Mouse (Mus musculus) cerebellum, postnatal 10 days (tissue): ENCODE results near the gene Polr2e.

ENCODE experiments used
- DNase-seq, 2 experiments: peaks; one replicate each; pipeline ENCODE4 v3.0.0; 2021; ENCODE audit warnings: mixed read lengths in 2 of 2

Polr2e gene

GRCm38 (mm10) chr10:80033511-80034391 is 5.8 kb downstream of the Polr2e start:
- DNase-seq = peak; percentile 56 to 59

- DNase-seq = no peak
Observed at GRCm38 (mm10) chr10:80032799-80033480, 6.7 kb downstream of the Polr2e start.

DNA sequence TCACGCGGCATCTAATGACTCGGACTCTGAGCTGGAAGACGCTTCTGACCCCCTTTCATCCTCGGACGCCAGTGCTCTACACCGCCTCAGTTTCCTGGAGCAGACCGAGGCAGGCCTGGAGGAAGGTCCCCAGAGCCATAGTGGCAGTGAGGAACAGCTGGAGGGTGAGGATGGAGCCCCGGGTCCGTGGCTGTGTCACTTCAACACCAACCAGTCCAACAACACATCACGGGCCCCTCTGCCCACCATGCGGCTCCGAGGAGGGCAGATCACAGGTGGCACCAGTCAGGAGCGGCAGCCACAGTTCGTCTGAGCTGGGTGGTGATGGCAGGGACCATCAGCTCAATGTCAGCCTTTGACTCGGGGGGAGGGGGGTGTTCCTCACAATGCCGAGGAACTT is 8.9 kb downstream of the Polr2e start:
- no peak for DNase-seq

- no peak for DNase-seq
Observed at GRCm38 (mm10) chr10:80030191-80030590, 9.4 kb downstream of the Polr2e start.

GRCm38 (mm10) chr10:80028521-80028846 is 11.1 kb downstream of the Polr2e start:
- no peak for DNase-seq

DNA sequence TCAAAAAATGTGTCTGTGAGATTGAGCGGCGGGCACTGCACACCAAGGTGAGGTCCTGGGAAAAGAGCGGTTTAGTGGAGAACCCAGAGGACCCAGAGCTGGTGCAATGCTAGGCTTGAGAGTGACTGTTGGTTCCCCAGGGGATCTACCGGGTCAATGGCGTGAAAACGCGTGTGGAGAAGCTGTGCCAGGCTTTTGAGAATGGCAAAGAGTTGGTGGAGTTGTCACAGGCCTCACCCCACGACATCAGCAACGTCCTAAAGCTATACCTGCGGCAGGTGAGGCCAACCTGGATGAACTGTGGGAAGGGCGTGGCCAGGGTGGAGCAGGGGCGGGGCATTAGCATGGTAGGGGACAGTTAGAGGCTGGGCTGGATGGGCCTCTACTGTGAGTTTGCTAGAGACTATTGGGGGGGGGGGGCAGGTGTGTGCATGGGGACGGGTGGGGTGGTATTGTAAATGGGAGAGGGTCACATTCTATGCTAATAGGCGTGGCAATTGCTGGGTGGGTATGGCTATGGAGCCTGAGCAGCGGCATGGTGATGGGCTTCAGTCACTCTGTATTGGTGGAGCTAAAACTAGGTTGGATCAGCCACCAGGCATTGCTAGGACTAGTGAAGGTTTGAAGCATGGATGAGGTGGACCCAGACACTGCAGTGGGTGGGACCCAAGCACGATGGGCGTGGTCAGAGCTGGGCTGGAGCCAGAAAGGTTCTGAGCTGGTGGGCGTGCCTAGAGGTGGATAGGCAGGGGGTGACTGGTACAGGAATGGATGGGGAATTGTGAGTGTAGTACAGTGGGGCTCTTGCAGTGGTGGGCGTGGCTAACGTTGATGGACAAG is 11.7 kb downstream of the Polr2e start:
- no peak for DNase-seq

DNA sequence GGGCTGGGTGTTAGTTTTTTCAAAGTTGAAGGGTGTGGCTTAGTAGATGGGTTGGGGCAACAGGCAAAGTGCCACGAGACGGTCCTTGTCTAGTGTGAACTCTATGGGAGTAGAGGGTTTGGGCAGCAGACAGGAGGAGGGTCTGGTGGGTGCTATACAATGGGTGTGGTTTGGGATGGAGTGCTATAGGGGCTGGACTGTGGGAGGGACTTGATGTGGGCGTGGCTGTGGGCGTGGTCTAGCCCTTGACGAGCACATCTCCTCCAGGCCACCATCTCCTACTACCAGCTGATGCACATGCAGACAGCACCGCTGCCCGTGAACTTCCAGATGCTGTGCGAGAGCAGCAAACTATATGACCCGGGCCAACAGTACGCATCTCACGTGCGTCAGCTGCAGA is 13.7 kb downstream of the Polr2e start:
- DNase-seq = no peak

DNA sequence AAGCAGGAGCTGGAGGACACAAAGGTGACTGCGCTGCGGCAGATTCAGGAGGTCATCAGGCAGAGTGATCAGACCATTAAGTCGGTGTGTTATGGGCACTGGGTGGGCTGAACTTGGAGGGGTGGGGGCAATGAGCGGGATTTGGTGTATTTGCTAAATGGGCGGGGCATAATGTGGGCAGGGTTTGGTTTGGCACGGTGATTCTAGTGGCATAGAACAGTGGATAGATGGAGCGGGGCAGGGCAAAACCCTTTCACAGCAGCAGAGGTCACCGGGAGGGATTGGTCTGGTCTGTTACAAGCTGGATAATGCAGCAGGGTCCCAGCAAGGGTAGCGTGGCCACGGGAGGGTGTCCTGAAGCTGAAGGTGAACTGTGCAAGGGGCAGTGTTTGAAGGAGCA is 14.1 kb downstream of the Polr2e start:
- DNase-seq = no peak

DNA sequence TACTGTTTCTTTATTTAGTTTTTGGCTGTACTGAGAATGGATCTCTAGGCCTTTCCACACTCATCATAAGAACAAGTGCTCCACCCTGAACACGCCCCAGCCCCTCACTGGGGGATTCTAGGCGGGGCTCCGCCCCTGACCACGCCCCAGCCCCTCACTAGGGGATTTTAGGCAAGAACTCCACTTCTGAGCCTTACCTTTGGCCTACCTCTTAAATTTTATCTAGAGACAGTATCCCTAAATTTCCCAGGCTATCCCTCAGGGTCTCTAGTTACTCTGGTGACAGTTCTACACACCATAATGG is 14.6 kb downstream of the Polr2e start:
- no peak for DNase-seq

GRCm38 (mm10) chr10:80024229-80025043 is 15.2 kb downstream of the Polr2e start:
- DNase-seq = no peak

GRCm38 (mm10) chr10:80023758-80024157 is 15.8 kb downstream of the Polr2e start:
- DNase-seq = no peak

DNA sequence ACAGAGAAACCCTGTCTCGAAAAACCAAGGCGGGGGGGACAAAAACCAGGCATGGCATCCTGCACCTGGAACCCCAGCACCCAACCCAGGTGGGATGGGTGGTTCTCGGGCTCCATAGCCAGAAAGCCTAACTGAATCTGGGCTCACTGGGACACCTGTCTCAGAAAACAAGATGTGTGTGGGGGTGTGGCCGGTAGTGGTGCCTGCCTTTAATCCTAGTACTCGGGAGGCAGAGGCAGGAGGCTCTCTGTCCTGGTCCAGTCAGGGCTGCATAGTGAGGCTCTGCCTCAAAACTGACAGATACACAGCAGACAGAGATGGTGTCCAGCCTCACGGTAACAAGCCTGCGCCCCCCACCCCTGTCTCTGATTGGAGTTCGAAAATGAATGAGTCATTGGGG is 16.8 kb downstream of the Polr2e start:
- no peak for DNase-seq

DNA sequence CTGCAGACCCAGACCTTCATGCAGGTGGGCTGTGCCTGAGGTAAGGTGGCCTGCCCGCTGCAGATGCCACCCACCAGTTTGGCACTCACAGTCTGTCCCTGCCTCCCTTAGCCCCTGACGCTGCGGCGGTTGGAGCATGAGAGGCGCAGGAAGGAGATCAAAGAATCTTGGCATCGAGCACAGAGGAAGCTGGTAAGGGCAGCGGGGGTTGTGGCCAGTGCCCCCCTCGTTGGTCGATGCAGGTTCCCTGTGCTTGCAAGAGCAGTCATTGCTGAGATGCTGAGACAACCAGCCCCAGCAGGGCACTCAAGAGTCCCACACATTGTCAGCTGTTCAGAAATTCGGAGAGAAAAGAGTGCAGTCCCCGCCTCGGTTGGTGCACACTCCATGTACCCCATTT is 17.4 kb downstream of the Polr2e start:
- no peak for DNase-seq

DNA sequence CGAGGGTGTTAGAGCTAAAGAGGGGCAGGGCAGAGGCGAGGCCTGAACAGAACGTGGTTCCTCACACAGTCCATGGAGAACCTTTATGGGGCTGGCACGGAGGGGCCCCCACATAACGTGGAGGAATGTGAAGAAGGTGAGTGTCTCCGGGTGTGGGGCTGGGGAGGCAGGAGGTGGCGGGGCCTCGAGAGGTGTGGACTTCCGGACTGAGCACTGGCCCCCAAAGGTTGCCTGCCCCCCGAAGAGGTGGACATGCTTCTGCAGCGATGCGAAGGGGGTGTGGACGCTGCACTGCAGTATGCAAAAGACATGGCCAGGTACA is 18.3 kb downstream of the Polr2e start:
- DNase-seq = no peak

DNA sequence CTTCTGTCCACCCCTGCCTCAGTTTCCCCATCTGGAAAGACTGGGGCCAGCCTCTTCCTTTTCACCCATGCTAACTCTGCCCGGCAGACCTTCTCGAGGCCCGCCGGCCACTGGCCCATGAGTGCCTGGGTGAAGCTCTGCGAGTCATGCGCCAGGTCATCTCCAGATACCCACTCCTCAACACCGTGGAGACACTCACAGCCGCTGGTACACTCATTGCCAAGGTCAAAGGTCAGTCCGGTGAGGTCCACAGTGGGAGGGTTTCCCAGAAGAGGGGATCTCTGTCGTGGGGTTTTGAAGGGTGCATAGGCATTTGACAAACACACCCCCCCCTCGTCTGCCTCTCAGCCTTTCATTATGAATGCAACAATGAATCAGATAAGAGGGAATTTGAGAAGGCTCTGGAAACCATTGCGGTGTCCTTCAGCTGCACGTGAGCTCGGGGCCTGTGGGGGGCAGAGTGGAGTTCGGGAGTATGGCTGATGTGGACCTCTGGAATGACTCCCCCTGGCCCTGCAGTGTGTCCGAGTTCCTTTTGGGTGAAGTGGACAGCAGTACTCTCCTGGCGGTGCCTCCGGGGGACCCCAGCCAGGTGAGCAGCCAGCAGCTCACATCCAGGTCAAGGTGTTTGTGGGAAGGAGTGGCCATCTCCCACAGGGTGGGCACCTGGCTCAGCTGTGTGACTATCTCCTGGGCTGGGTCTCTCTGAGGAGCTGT is 18.8 kb downstream of the Polr2e start:
- DNase-seq = no peak

DNA sequence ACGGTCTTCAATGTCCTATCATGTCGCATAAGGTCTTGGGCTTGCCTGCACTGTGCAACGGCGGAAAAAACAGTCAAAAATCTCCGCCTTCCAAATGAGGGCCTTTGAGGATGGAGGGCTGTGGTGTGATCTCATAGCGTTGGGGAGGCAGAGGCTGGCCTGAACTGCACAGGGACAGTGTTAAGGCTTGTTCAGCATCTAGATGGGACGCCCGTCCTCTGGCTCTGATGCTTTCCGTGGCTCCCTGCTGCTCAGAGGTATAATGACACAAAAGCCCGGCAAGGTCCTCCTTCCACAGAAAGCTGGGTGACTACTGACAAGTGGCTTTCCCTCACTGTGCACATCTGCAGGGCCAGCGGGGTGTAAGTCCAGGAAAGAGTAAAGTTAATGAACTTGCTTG is 19.4 kb downstream of the Polr2e start:
- DNase-seq = no peak

DNA sequence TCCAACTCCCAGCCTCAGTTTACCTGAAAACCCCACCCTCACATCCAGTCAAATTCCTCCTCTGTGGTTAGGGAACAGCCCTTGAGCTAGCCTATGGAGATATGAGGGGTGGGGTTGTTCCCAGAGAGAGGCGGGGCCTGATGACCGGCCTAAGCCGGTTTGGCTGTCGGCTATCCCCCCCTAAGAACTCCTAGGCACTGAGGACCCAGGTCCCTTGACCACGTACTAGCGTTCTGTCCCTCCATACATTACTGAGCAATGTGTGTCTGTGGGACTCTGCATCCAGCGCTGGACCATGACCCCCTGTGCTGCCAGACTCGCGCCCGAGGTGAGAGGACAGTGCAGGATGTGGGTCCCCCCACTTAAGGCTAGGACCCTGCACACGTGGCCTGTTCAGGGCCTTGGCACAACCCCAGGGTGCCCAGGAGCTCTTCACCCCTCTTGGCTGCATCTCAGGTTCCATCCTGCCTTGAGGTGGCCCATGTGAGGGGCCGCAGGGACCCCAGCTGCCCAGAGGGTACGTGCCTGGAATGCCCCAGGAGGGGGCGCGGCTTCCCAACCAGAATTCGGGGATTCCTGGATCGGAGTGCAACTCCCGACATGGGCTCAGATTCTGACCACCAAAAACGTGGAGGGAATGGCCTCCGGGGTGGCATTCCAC is 20.0 kb downstream of the Polr2e start:
- DNase-seq = no peak

DNA sequence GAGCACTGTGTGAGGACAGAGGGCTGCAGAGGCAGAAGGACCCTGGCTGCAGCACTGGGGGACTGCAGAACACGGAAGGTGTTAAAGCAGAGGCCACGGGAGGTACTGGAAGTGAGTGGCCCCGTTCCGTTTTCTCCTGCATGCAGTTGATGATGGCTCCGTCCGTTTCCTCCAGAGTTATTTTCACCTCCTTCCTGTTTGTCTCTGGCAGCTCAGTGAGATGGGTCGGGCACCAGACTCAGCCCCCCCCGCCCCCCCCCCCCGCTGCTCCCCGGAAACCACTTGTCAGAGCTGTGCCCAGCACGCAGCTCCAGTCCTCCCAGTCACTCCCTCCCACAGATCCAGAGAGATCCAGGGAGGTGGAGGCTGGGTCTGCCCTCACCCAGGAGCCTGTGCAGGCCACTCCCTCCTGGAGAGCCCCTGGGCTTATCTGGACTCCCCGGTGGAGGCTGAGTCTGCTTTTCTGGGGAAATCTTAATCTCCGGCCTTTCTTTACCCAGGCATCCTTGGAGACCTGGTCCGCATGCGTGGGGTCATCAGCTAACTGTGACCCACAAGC is 20.8 kb downstream of the Polr2e start:
- no peak for DNase-seq

DNA sequence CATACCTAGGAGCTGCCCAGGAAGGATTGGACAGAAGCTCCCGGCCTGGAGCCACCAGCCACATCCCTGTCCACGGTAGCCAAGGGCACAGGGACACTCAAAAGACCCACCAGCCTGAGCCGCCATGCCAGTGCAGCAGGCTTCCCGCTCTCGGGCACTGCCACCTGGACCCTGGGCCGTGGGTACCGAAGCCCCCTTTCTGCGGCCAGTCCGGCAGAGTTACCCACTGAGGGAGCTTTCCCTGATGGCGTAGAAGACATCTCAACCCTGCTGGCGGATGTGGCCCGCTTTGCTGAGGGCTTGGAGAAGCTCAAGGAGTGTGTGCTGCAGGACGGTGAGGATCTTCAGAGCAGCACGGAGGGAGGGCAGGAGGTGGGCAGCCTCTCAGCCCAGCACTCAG is 21.8 kb downstream of the Polr2e start:
- DNase-seq = no peak

DNA sequence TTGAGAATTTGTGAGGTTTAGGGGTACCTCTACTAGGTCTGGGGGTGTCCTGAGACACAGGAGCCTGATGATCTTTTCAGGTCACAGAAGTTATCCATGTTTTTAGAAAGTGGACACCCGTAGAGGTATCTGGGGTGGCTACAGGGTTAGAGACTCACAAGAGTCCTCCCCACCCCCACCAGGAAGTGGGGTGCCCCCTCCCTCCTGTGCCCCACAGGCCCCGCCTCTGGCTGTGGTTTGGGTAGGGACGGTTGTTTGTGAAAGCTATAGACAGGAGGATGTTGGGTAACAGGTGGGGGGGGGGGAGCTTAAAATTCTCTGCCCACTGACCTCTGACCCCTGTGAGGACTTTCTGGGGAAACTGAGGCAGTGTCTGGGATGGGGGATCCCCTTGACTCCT is 22.2 kb downstream of the Polr2e start:
- DNase-seq = no peak

- no peak for DNase-seq
Observed at GRCm38 (mm10) chr10:80016931-80017330, 22.7 kb downstream of the Polr2e start.

DNA sequence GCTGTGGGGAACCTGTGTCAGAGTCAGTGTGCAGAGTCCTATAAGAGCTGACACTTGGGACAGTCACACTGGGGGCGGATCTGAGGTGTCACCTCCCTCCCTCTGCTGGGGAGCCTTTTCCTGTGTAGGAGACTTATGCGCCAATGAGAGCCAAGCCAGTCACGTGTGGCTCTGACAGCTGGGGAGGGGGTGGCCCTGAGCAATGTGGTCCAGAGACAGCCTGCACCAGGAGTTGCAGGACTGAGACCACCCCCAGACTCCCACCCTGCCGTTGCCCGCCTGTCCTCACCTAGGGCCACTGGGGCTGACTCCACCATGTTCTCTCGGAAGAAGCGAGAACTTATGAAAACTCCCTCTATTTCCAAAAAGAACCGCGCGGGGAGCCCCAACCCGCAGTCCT is 23.1 kb downstream of the Polr2e start, which contains the start of gene Arhgap45:
Gene Arhgap45 (plus strand): TSS at position 143 of the 400 bp plus-strand sequence.
- DNase-seq = no peak
